Mouse (Mus musculus): ENCODE measurements around the gene Icosl. TPM values are rescaled to one million over a fixed set of nuclear protein-coding genes. Genes with fewer than 3 reads are reported as not detected.

The Icosl gene
- total and polyA plus RNA-seq, 3 experiments: not detected

DNA sequence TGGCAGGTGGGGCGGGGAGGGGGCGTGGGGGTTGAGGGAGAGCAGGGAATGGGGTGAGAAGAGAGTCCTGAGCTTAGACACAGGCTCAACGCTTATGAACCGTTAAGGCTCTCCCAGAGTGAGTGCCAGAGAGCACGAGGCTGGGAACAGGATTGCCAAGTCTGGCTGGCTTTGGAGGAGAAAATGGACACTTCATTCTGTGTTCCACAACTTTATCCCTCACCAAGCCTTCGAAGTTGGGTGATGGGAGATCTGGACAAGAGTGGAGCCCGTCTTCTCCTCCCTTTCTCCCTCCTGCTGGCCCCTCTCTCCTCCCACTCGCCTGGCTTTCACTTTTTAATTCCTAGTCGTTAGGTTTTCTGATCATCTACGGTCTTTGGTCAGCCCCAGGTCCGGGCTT, 561 bp upstream of the Icosl start:
- DNase-seq (ENCODE audit: low read depth, low spot score): no peak
- Histone ChIP-seq H3K27ac (ENCODE audit: control insufficient read depth, low read depth, low read length) (no peak overlapping the region), H3K79me2 (ENCODE audit: control insufficient read depth, insufficient read depth, low read length, poor library complexity) (no peaks in the 10 kb centered on the region), H3K27me3 (ENCODE audit: control insufficient read depth in 1 of 2, insufficient read depth in 2 of 2, low read length in 2 of 2) (peaks cover 0 to 1% of the 10 kb centered on the region in 2 experiments; a peak in 2 of 4 replicates), H3K4me1 (ENCODE audit: control insufficient read depth in 1 of 2, insufficient read depth in 2 of 2, low read length in 2 of 2) (no peaks in the 10 kb centered on the region), H3K36me3 (ENCODE audit: control insufficient read depth in 1 of 2, insufficient read depth in 2 of 2, low read length in 2 of 2) (no peaks in the 10 kb centered on the region), H3K9me3 (replicated peaks; ENCODE audit: insufficient read depth, low read length) (no peaks in the 10 kb centered on the region), H3K9ac (ENCODE audit: control insufficient read depth, low read depth, low read length, poor library complexity, severe bottlenecking) (no peak overlapping the region), H3K4me3 (ENCODE audit: control insufficient read depth in 1 of 2, insufficient read depth in 1 of 2, low read depth in 2 of 2, low read length in 2 of 2) (no peak overlapping the region)
- TF ChIP-seq ETS1 (IDR thresholded peaks at IDR 0.05; ENCODE audit: low read depth, low read length) (no peak), ZKSCAN1 (IDR thresholded peaks at IDR 0.05; ENCODE audit: low read depth, low read length) (no peak), MEF2A (IDR thresholded peaks at IDR 0.05; ENCODE audit: extremely low read depth, insufficient replicate concordance, low read depth, low read length, poor library complexity, severe bottlenecking) (no peak), ELF1 (IDR thresholded peaks at IDR 0.05; ENCODE audit: low read depth, low read length) (no peak), CHD2 (IDR thresholded peaks at IDR 0.05; ENCODE audit: low read length) (no peak), NRF1 (IDR thresholded peaks at IDR 0.05; ENCODE audit: insufficient read depth, low read depth, low read length, poor library complexity, severe bottlenecking) (no peak), MAFK (IDR thresholded peaks at IDR 0.05; ENCODE audit: borderline replicate concordance, low read depth, low read length) (no peak), MXI1 (IDR thresholded peaks at IDR 0.05; ENCODE audit: low read depth, low read length) (no peak), POLR2AphosphoS2 (IDR thresholded peaks at IDR 0.05; ENCODE audit: low read length) (no peak), MAZ (IDR thresholded peaks at IDR 0.05; ENCODE audit: low read depth, low read length) (no peak), UBTF (IDR thresholded peaks at IDR 0.05; ENCODE audit: borderline replicate concordance, insufficient read depth, low read depth, low read length) (no peak)

DNA sequence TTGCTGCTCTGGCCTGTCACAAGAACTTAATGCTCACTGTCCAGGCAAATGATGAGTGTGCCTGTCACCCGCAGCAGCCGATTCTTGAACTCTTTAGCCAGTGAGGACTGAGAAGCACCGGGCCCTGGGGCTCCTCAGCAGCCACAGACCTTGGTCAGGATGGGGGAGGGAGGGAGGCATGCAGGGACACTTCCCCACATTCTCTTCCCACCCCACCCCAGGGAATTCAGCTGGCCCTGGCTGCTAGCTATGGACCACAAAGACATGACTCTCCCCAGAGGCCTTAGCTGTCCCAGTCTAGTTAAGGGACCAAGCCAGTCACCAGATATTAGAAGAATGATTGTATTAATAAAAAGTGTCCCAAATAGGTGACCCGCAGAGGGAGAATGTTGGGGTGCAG, 5.0 kb downstream of the Icosl start:
- Histone ChIP-seq H3K4me3 (ENCODE audit: control insufficient read depth in 1 of 2, insufficient read depth in 1 of 2, low read depth in 2 of 2, low read length in 2 of 2) (no peak overlapping the region), H3K9ac (ENCODE audit: control insufficient read depth, low read depth, low read length, poor library complexity, severe bottlenecking) (no peak overlapping the region), H3K4me1 (ENCODE audit: control insufficient read depth in 1 of 2, insufficient read depth in 2 of 2, low read length in 2 of 2) (no peaks in the 10 kb centered on the region), H3K27me3 (ENCODE audit: control insufficient read depth in 1 of 2, insufficient read depth in 2 of 2, low read length in 2 of 2) (peaks cover 0 to 10% of the 10 kb centered on the region in 2 experiments; a peak in 3 of 4 replicates), H3K79me2 (ENCODE audit: control insufficient read depth, insufficient read depth, low read length, poor library complexity) (no peaks in the 10 kb centered on the region), H3K36me3 (ENCODE audit: control insufficient read depth in 1 of 2, insufficient read depth in 2 of 2, low read length in 2 of 2) (no peaks in the 10 kb centered on the region), H3K9me3 (replicated peaks; ENCODE audit: insufficient read depth, low read length) (no peaks in the 10 kb centered on the region), H3K27ac (ENCODE audit: control insufficient read depth, low read depth, low read length) (no peak overlapping the region)
- no peak for TF ChIP-seq TAL1 (IDR thresholded peaks at IDR 0.05; ENCODE audit: low read length)
- no peak for TF ChIP-seq UBTF (IDR thresholded peaks at IDR 0.05; ENCODE audit: borderline replicate concordance, insufficient read depth, low read depth, low read length)
- TF ChIP-seq SIN3A (IDR thresholded peaks at IDR 0.05; ENCODE audit: low read length): no peak
- no peak for TF ChIP-seq TCF12 (IDR thresholded peaks at IDR 0.05; ENCODE audit: low read depth, low read length)
- TF ChIP-seq ZMIZ1 (IDR thresholded peaks at IDR 0.05; ENCODE audit: low read depth, low read length): no peak
- no peak for TF ChIP-seq GABPA (IDR thresholded peaks at IDR 0.05; ENCODE audit: low read depth, low read length)
- DNase-seq (ENCODE audit: low read depth, low spot score): no peak

Data from MEL (cell line).